Mouse (Mus musculus) embryonic fibroblast, embryonic 13.5 days (primary cell): ENCODE measurements around the gene Frmpd2. TPM values are rescaled to one million over a fixed set of nuclear protein-coding genes. Genes with fewer than 3 reads are reported as not detected.

Experiments used
- H3K27ac ChIP-seq: 2 replicates; pipeline ENCODE4 v1.5.1; 2012; ENCODE audit warnings: low read length, control low read depth, inconsistent platforms; ENCODE audit not compliant: insufficient read depth
- H3K4me1 ChIP-seq: 2 replicates; pipeline ENCODE4 v1.6.1; 2011; ENCODE audit warnings: low read length; ENCODE audit not compliant: control insufficient read depth, insufficient read depth
- H3K4me3 ChIP-seq: 2 replicates; pipeline ENCODE4 v1.5.1; 2011; ENCODE audit warnings: mild to moderate bottlenecking, control low read depth, low read length; ENCODE audit not compliant: insufficient read depth
- CTCF ChIP-seq: IDR thresholded peaks from 2 replicates; pipeline ENCODE4 v1.5.1; 2011; ENCODE audit warnings: mild to moderate bottlenecking, control low read depth, low read length, moderate library complexity, borderline replicate concordance; ENCODE audit not compliant: insufficient read depth
- POLR2A ChIP-seq: IDR thresholded peaks from 2 replicates; pipeline ENCODE4 v1.6.1; 2011; ENCODE audit warnings: low read depth, mild to moderate bottlenecking, control low read depth, low read length, moderate library complexity
- polyA plus RNA-seq: library from polyadenylated mRNA; stranded (reverse); fragments of >200 nt; gene quantifications from 2 replicates; pipeline ENCODE4 v1.2.4, GENCODE M21; 2011; ENCODE audit warnings: low read depth; ENCODE audit not compliant: missing spikeins, insufficient read length

The Frmpd2 gene
- polyA plus RNA-seq, 1 experiment, result not detected

GRCm38 (mm10) chr14:33503311-33503710, 31.8 kb downstream of the Frmpd2 start:
- peaks cover 6% of the 10 kb centered on the region; the same call in 1 of the 2 replicates for H3K4me1 ChIP-seq
- TF ChIP-seq POLR2A, result no peak
- TF ChIP-seq CTCF, result no peak

GRCm38 (mm10) chr14:33506696-33507095, 35.2 kb downstream of the Frmpd2 start:
- TF ChIP-seq CTCF, result no peak
- TF ChIP-seq POLR2A, result no peak
- Histone ChIP-seq H3K4me1 (no peaks in the 10 kb centered on the region), H3K27ac (no peak overlapping the region), H3K4me3 (no peak overlapping the region)

More at GRCm38 (mm10) chr14:33503311-33503710, 31.8 kb downstream of the Frmpd2 start:
- Histone ChIP-seq H3K4me3 (no peak overlapping the region), H3K27ac (no peak overlapping the region)

GRCm38 (mm10) chr14:33508660-33509059, 37.2 kb downstream of the Frmpd2 start:
- no peak overlapping the region for H3K4me3 ChIP-seq
- no peak overlapping the region for H3K27ac ChIP-seq
- TF ChIP-seq POLR2A, result no peak
- no peak for TF ChIP-seq CTCF
- no peaks in the 10 kb centered on the region for H3K4me1 ChIP-seq

GRCm38 (mm10) chr14:33513877-33514276, 42.4 kb downstream of the Frmpd2 start:
- H3K27ac ChIP-seq, result no peak overlapping the region
- TF ChIP-seq CTCF (no peak), POLR2A (no peak)
- no peaks in the 10 kb centered on the region for H3K4me1 ChIP-seq
- no peak overlapping the region for H3K4me3 ChIP-seq

GRCm38 (mm10) chr14:33514756-33515285, 43.3 kb downstream of the Frmpd2 start:
- no peak for TF ChIP-seq POLR2A
- TF ChIP-seq CTCF, result no peak
- no peak overlapping the region for H3K27ac ChIP-seq
- no peak overlapping the region for H3K4me3 ChIP-seq
- no peaks in the 10 kb centered on the region for H3K4me1 ChIP-seq

GRCm38 (mm10) chr14:33521538-33521937, 50.0 kb downstream of the Frmpd2 start:
- Histone ChIP-seq H3K4me1 (no peaks in the 10 kb centered on the region), H3K4me3 (no peak overlapping the region)
- TF ChIP-seq POLR2A (no peak), CTCF (no peak)

GRCm38 (mm10) chr14:33525272-33525983, 53.9 kb downstream of the Frmpd2 start:
- no peaks in the 10 kb centered on the region for H3K4me1 ChIP-seq

More at GRCm38 (mm10) chr14:33521538-33521937, 50.0 kb downstream of the Frmpd2 start:
- H3K27ac ChIP-seq, result no peak overlapping the region

GRCm38 (mm10) chr14:33526621-33527020, 55.1 kb downstream of the Frmpd2 start:
- Histone ChIP-seq H3K4me3 (no peak overlapping the region), H3K4me1 (no peaks in the 10 kb centered on the region), H3K27ac (no peak overlapping the region)
- TF ChIP-seq CTCF (no peak), POLR2A (no peak)

More at GRCm38 (mm10) chr14:33525272-33525983, 53.9 kb downstream of the Frmpd2 start:
- Histone ChIP-seq H3K27ac (no peak overlapping the region), H3K4me3 (no peak overlapping the region)
- TF ChIP-seq POLR2A (no peak), CTCF (no peak)

- no peak for TF ChIP-seq CTCF
- TF ChIP-seq POLR2A, result no peak
Measured at GRCm38 (mm10) chr14:33527938-33528337, 56.4 kb downstream of the Frmpd2 start.

GRCm38 (mm10) chr14:33531331-33531912, 59.9 kb downstream of the Frmpd2 start:
- H3K4me1 ChIP-seq, result no peaks in the 10 kb centered on the region
- no peak overlapping the region for H3K4me3 ChIP-seq
- TF ChIP-seq POLR2A (no peak), CTCF (no peak)
- H3K27ac ChIP-seq, result no peak overlapping the region

More at GRCm38 (mm10) chr14:33527938-33528337, 56.4 kb downstream of the Frmpd2 start:
- no peak overlapping the region for H3K4me3 ChIP-seq
- no peak overlapping the region for H3K27ac ChIP-seq
- H3K4me1 ChIP-seq, result no peaks in the 10 kb centered on the region
